Mouse (Mus musculus): Measurements from ENCODE around the gene Commd3. TPM values are rescaled to one million over a fixed set of nuclear protein-coding genes. Genes with fewer than 3 reads are reported as not detected.

Gene Commd3
- polyA plus RNA-seq, 1 experiment: 19.3 TPM

GRCm38 (mm10) chr2:18690756-18691155, 18.6 kb downstream of the Commd3 start:
- Histone ChIP-seq H3K27me3 (ENCODE audit: control insufficient read depth, insufficient read depth, low read length) (peaks cover 33% of the 10 kb centered on the region), H3K4me1 (ENCODE audit: control insufficient read depth, insufficient read depth, insufficient read length) (peaks cover 21% of the 10 kb centered on the region)
- TF ChIP-seq POLR2A (IDR thresholded peaks at IDR 0.05; ENCODE audit: low read depth, low read length) (no peak), CTCF (IDR thresholded peaks at IDR 0.05; ENCODE audit: extremely low read depth, insufficient read depth, insufficient read length, insufficient replicate concordance) (no peak)

GRCm38 (mm10) chr2:18692031-18692430, 19.8 kb downstream of the Commd3 start:
- TF ChIP-seq CTCF (IDR thresholded peaks at IDR 0.05; ENCODE audit: extremely low read depth, insufficient read depth, insufficient read length, insufficient replicate concordance) (no peak), POLR2A (IDR thresholded peaks at IDR 0.05; ENCODE audit: low read depth, low read length) (no peak)
- peaks cover 34% of the 10 kb centered on the region for H3K27me3 ChIP-seq (ENCODE audit: control insufficient read depth, insufficient read depth, low read length)

More at GRCm38 (mm10) chr2:18690756-18691155, 18.6 kb downstream of the Commd3 start:
- no peaks in the 10 kb centered on the region for H3K36me3 ChIP-seq (ENCODE audit: control insufficient read depth, insufficient read depth, low read length)
- 10% methylated on average over 9 of the region's 9 CpGs for WGBS
- no peak for DNase-seq (ENCODE audit: low read depth in 1 of 2, low spot score in 2 of 2)
- no peak overlapping the region for H3K4me3 ChIP-seq (ENCODE audit: extremely low read depth, insufficient read depth, insufficient read length)
- H3K27ac ChIP-seq (ENCODE audit: insufficient read depth, low read length): no peak overlapping the region

GRCm38 (mm10) chr2:18692548-18692947, 20.4 kb downstream of the Commd3 start:
- H3K27me3 ChIP-seq (ENCODE audit: control insufficient read depth, insufficient read depth, low read length): peaks cover 34% of the 10 kb centered on the region
- TF ChIP-seq POLR2A (IDR thresholded peaks at IDR 0.05; ENCODE audit: low read depth, low read length): no peak
- TF ChIP-seq CTCF (IDR thresholded peaks at IDR 0.05; ENCODE audit: extremely low read depth, insufficient read depth, insufficient read length, insufficient replicate concordance): no peak

More at GRCm38 (mm10) chr2:18692031-18692430, 19.8 kb downstream of the Commd3 start:
- Histone ChIP-seq H3K36me3 (ENCODE audit: control insufficient read depth, insufficient read depth, low read length) (no peaks in the 10 kb centered on the region), H3K27ac (ENCODE audit: insufficient read depth, low read length) (no peak overlapping the region), H3K4me3 (ENCODE audit: extremely low read depth, insufficient read depth, insufficient read length) (no peak overlapping the region), H3K4me1 (ENCODE audit: control insufficient read depth, insufficient read depth, insufficient read length) (peaks cover 21% of the 10 kb centered on the region)
- no peak for DNase-seq (ENCODE audit: low read depth in 1 of 2, low spot score in 2 of 2)

GRCm38 (mm10) chr2:18693491-18693870, 21.3 kb downstream of the Commd3 start:
- DNase-seq (ENCODE audit: low read depth in 1 of 2, low spot score in 2 of 2): no peak
- Histone ChIP-seq H3K27me3 (ENCODE audit: control insufficient read depth, insufficient read depth, low read length) (peaks cover 39% of the 10 kb centered on the region), H3K27ac (ENCODE audit: insufficient read depth, low read length) (no peak overlapping the region), H3K36me3 (ENCODE audit: control insufficient read depth, insufficient read depth, low read length) (no peaks in the 10 kb centered on the region), H3K4me3 (ENCODE audit: extremely low read depth, insufficient read depth, insufficient read length) (peak overlapping the region; percentile 64), H3K4me1 (ENCODE audit: control insufficient read depth, insufficient read depth, insufficient read length) (peaks cover 19% of the 10 kb centered on the region)
- no peak for TF ChIP-seq CTCF (IDR thresholded peaks at IDR 0.05; ENCODE audit: extremely low read depth, insufficient read depth, insufficient read length, insufficient replicate concordance)
- TF ChIP-seq POLR2A (IDR thresholded peaks at IDR 0.05; ENCODE audit: low read depth, low read length): no peak
- under 1% methylated on average over 5 of the region's 5 CpGs for WGBS

More at GRCm38 (mm10) chr2:18692548-18692947, 20.4 kb downstream of the Commd3 start:
- DNase-seq (ENCODE audit: low read depth in 1 of 2, low spot score in 2 of 2): no peak
- 6% methylated on average over 1 of the region's 1 CpGs for WGBS
- no peaks in the 10 kb centered on the region for H3K36me3 ChIP-seq (ENCODE audit: control insufficient read depth, insufficient read depth, low read length)
- no peak overlapping the region for H3K4me3 ChIP-seq (ENCODE audit: extremely low read depth, insufficient read depth, insufficient read length)
- H3K4me1 ChIP-seq (ENCODE audit: control insufficient read depth, insufficient read depth, insufficient read length): peaks cover 21% of the 10 kb centered on the region
- no peak overlapping the region for H3K27ac ChIP-seq (ENCODE audit: insufficient read depth, low read length)

- 1% methylated on average over 61 of the region's 61 CpGs for WGBS
- DNase-seq (ENCODE audit: low read depth in 1 of 2, low spot score in 2 of 2): peak in 1 of 2 experiments; percentile 43
- H3K27ac ChIP-seq (ENCODE audit: insufficient read depth, low read length): peak within 1 kb of the TSS; percentile 66
Observed at GRCm38 (mm10) chr2:18693871-18694610, 21.9 kb downstream of the Commd3 start, which contains the start of gene Spag6. Gene Spag6, plus strand, starts transcription at chr2:18694032.

GRCm38 (mm10) chr2:18694611-18694950, 22.4 kb downstream of the Commd3 start:
- TF ChIP-seq POLR2A (IDR thresholded peaks at IDR 0.05; ENCODE audit: low read depth, low read length) (no peak), CTCF (IDR thresholded peaks at IDR 0.05; ENCODE audit: extremely low read depth, insufficient read depth, insufficient read length, insufficient replicate concordance) (no peak)
- H3K36me3 ChIP-seq (ENCODE audit: control insufficient read depth, insufficient read depth, low read length): no peaks in the 10 kb centered on the region
- H3K4me3 ChIP-seq (ENCODE audit: extremely low read depth, insufficient read depth, insufficient read length): peak overlapping the region; percentile 64
- WGBS: 3% methylated on average over 20 of the region's 20 CpGs
- H3K27me3 ChIP-seq (ENCODE audit: control insufficient read depth, insufficient read depth, low read length): peaks cover 40% of the 10 kb centered on the region
- DNase-seq (ENCODE audit: low read depth in 1 of 2, low spot score in 2 of 2): no peak
- peaks cover 14% of the 10 kb centered on the region for H3K4me1 ChIP-seq (ENCODE audit: control insufficient read depth, insufficient read depth, insufficient read length)
- H3K27ac ChIP-seq (ENCODE audit: insufficient read depth, low read length): no peak overlapping the region

More at GRCm38 (mm10) chr2:18693871-18694610, 21.9 kb downstream of the Commd3 start, which contains the start of gene Spag6:
- peaks cover 38% of the 10 kb centered on the region for H3K27me3 ChIP-seq (ENCODE audit: control insufficient read depth, insufficient read depth, low read length)
- H3K4me3 ChIP-seq (ENCODE audit: extremely low read depth, insufficient read depth, insufficient read length): peak within 1 kb of the TSS; percentile 64
- TF ChIP-seq CTCF (IDR thresholded peaks at IDR 0.05; ENCODE audit: extremely low read depth, insufficient read depth, insufficient read length, insufficient replicate concordance) (no peak), POLR2A (IDR thresholded peaks at IDR 0.05; ENCODE audit: low read depth, low read length) (no peak; the same call in 1 of the 2 replicates)
- H3K36me3 ChIP-seq (ENCODE audit: control insufficient read depth, insufficient read depth, low read length): no peaks in the 10 kb centered on the region
- H3K4me1 ChIP-seq (ENCODE audit: control insufficient read depth, insufficient read depth, insufficient read length): peaks cover 18% of the 10 kb centered on the region

GRCm38 (mm10) chr2:18695163-18695562, 23.0 kb downstream of the Commd3 start:
- Histone ChIP-seq H3K4me1 (ENCODE audit: control insufficient read depth, insufficient read depth, insufficient read length) (peaks cover 8% of the 10 kb centered on the region; the same call in 1 of the 2 replicates), H3K4me3 (ENCODE audit: extremely low read depth, insufficient read depth, insufficient read length) (no peak overlapping the region), H3K27ac (ENCODE audit: insufficient read depth, low read length) (no peak overlapping the region), H3K36me3 (ENCODE audit: control insufficient read depth, insufficient read depth, low read length) (no peaks in the 10 kb centered on the region), H3K27me3 (ENCODE audit: control insufficient read depth, insufficient read depth, low read length) (peaks cover 36% of the 10 kb centered on the region)
- 15% methylated on average over 8 of the region's 8 CpGs for WGBS
- DNase-seq (ENCODE audit: low read depth in 1 of 2, low spot score in 2 of 2): no peak
- TF ChIP-seq CTCF (IDR thresholded peaks at IDR 0.05; ENCODE audit: extremely low read depth, insufficient read depth, insufficient read length, insufficient replicate concordance) (no peak), POLR2A (IDR thresholded peaks at IDR 0.05; ENCODE audit: low read depth, low read length) (no peak)
